Mouse (Mus musculus): ENCODE measurements around the gene Cyp17a1.

- no peak for TF ChIP-seq POLR2A (IDR thresholded peaks at IDR 0.05; ENCODE audit: low read depth, low read length)
- no peak for TF ChIP-seq CTCF (IDR thresholded peaks at IDR 0.05; ENCODE audit: extremely low read depth, insufficient read depth, insufficient read length, insufficient replicate concordance)
Measured at GRCm38 (mm10) chr19:46623790-46624772, 48.9 kb downstream of the Cyp17a1 start.
